Mouse (Mus musculus) liver, adult 10 weeks (tissue): ENCODE data around the gene Sp3. TPM values are rescaled to one million over a fixed set of nuclear protein-coding genes. Genes with fewer than 3 reads are reported as not detected.

Experiments used
- polyA plus RNA-seq: library from polyadenylated mRNA; stranded (reverse); fragments of 350-450 nt; fragmentation: Illumina TruSeq; extraction: RNeasy Lipid Tissue Mini Kit (QIAGEN cat#74804); gene quantifications from one replicate; pipeline ENCODE4 v1.2.3, GENCODE M21; 2014; ENCODE audit warnings: low read depth, low replicate concordance

Gene Sp3
- 71.1 TPM for polyA plus RNA-seq

GRCm38 (mm10) chr2:72980337-72981074, at the start of gene Sp3:
Gene Sp3 (minus strand): TSS chr2:72980446.

GRCm38 (mm10) chr2:72986616-72987015, 6.4 kb upstream of the Sp3 start, which contains the start of gene Gm11084:
Gene Gm11084 (minus strand): TSS chr2:72986716.

Other genes with a start within 250 kb of the Sp3 start
- not detected for gene Gm11084, start 6.3 kb upstream of the Sp3 start, polyA plus RNA-seq
- 85.8 TPM for gene Ola1, start 238.5 kb upstream of the Sp3 start, polyA plus RNA-seq